Mouse (Mus musculus): Measurements from ENCODE around the gene Phf20. TPM values are rescaled to one million over a fixed set of nuclear protein-coding genes. Genes with fewer than 3 reads are reported as not detected.
"Not testable (repeated sequence)": the region's sequence is repeated elsewhere in the genome, so short reads cannot be mapped to it uniquely, and the experiment has no call there.

The Phf20 gene
- 10 to 100 TPM; 21.6 to 38.5 (median 29.1) TPM for total RNA-seq (2022)

- DNase-seq (ENCODE audit: low spot score in 2 of 2) = peak; percentile 97 to 98
Observed at GRCm38 (mm10) chr2:156196302-156197128, at the start of gene Phf20. Phf20 (plus strand) TSS chr2:156196466.

- DNase-seq (ENCODE audit: low spot score in 2 of 2) = no peak
Observed at GRCm38 (mm10) chr2:156147316-156147915, 48.9 kb upstream of the Phf20 start.

- no peak for DNase-seq (ENCODE audit: low spot score in 2 of 2)
Observed at GRCm38 (mm10) chr2:156151538-156151937, 44.7 kb upstream of the Phf20 start.

- DNase-seq (ENCODE audit: low spot score in 2 of 2) = no peak
Observed at GRCm38 (mm10) chr2:156165478-156165877, 30.8 kb upstream of the Phf20 start.

DNA sequence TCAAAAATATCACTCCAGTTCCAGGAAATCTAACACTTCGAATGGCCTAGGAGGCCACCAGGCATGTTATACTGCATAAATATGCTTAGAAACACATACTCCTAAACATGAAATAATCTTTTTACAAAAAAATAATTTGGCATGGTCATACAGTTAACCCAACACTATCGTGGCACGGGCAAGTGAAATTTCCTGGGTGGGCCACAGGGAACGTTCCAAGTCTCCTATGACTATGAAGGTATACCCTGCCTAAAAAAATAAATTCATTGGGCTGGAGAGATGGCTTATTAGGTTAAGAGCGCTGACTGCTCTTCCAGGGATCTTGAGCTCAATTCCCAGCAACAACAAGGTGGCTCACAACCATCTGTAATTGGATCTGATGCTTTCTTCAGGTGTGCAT is 29.7 kb upstream of the Phf20 start:
- no peak for DNase-seq (ENCODE audit: low spot score in 2 of 2)

GRCm38 (mm10) chr2:156177079-156177478 is 19.2 kb upstream of the Phf20 start:
- no peak for DNase-seq (ENCODE audit: low spot score in 2 of 2)

GRCm38 (mm10) chr2:156177651-156178050 is 18.6 kb upstream of the Phf20 start:
- no peak for DNase-seq (ENCODE audit: low spot score in 2 of 2)

- DNase-seq (ENCODE audit: low spot score in 2 of 2) = peak; percentile 43 to 71
Observed at GRCm38 (mm10) chr2:156179046-156179795, 17.0 kb upstream of the Phf20 start.

DNA sequence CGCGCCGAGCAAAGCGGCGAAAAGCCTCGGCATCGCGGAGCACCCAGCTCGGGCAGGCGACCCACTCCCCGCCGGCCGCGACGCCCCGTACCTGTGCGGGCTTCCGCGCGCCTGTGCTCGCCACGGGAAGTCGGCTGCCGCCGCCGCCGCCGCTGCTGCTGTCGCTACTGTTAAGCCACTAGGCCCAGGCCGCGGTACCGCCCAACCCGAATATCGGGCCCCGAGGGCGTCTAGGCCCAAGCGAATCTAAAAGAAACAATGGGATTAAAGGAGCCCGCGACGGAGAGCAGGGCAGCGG is 16.5 kb upstream of the Phf20 start:
- no peak for DNase-seq (ENCODE audit: low spot score in 2 of 2)

GRCm38 (mm10) chr2:156180094-156180821 is 16.0 kb upstream of the Phf20 start, which contains the start of gene Rbm39:
Rbm39 (minus strand) TSS chr2:156180238.
- peak; percentile 100 for DNase-seq (ENCODE audit: low spot score in 2 of 2)

- no peak for DNase-seq (ENCODE audit: low spot score in 2 of 2)
Observed at GRCm38 (mm10) chr2:156180824-156181590, 15.3 kb upstream of the Phf20 start.

DNA sequence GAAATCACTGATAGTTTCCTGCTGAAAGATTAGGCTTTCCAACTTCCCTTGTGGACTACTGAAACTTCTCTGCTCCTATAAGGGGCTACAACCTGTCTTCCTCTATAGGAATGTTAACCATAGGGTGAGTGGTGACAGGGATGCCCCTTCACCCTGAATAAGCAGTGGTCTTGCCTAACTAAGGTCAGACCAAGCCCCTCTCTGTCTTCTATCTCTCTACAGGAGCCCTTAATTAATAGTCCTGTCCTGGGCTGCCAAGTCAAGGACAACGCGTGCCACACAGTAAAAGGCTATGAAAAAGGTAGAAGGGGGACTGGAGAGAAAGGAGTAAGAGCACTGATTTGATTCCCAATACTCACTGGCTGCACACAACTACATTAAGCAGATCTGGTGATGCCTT is 14.7 kb upstream of the Phf20 start:
- DNase-seq (ENCODE audit: low spot score in 2 of 2) = no peak

DNA sequence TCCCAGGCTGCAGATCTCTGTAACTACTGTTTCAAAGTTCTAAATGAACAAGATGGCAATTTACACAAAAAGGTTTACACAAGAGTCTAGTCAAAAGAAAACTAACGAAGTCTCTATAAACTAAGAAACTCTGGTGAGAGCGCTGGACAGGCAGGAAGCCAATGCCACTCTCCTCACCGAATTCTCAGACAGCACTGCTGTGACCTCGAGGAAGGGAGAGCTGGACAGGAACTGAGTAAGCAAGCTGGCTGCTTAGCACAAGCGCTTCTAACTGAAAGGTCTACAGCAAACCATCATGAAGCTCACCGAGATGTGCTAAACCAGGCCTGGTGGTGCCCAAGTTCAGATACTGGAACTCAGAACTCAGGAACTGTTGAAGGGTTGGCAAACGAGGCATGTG is 7.0 kb upstream of the Phf20 start:
- not testable (repeated sequence) for DNase-seq (ENCODE audit: low spot score in 2 of 2)

DNA sequence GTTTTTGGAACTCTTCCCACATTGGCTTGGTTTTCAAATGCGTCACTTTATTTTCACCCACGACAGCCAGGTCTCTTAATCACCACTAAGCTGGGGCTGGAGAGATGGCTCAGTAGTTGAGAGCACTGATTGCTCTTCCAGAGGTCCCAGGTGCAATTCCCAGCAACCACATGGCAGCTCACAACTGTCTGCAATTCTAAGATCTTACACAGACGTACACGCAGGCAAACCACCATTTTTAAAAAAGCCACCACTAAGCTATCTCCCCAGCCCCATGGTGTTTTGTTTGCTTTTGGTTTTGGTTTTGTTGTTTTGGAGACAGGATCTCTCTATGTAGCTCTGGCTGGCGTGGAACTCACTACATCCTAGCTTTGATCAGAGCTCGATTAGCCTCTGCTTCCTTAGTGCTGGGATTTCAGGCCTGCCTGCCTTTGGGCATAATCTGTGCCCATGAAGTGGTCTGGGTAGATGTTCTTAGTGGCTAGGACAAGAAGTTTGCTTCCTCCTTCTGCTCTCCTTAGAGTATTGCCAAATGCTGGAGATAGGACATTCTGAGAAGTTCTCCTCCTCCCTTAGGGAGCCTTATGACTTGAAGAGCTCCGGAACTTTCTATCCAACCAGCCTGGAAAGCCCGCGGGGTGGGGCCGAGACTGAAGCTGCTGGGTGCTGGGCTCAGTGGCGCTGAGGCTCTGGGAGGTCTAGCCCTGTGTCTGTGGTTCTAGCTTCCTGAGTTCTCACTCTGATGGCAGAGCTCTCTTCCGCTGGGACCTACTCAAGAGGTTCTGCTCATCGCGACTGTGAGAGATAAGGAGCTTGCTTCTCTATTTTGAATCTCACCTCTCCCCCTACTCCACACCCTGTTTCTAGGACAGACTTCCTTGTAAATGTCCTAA is 6.0 kb upstream of the Phf20 start:
- no peak for DNase-seq (ENCODE audit: low spot score in 2 of 2)

GRCm38 (mm10) chr2:156191540-156191939 is 4.7 kb upstream of the Phf20 start:
- DNase-seq (ENCODE audit: low spot score in 2 of 2) = no peak

DNA sequence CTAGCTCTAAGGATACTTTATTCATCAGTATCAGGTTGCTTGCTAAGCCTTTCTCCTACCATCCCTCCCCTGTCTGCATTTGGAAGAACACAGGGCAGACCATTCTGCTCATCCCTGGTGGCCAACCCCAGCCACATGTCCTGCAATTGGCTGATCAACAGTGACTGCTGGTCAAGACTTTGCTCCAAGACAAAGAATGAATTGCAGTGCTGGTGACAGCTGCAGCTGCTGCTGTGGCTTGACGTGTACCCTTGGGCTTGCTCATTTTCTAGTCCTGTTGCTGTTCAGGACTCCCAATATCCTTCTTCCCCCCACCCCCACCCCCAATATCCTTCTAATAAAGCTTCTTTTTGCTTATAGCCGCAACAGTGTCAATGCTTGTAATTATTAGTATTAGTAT is 4.2 kb upstream of the Phf20 start:
- no peak for DNase-seq (ENCODE audit: low spot score in 2 of 2)

- DNase-seq (ENCODE audit: low spot score in 2 of 2) = no peak
Observed at GRCm38 (mm10) chr2:156193066-156193862, 3.0 kb upstream of the Phf20 start.

- no peak for DNase-seq (ENCODE audit: low spot score in 2 of 2)
Observed at GRCm38 (mm10) chr2:156194571-156194970, 1.7 kb upstream of the Phf20 start.
